Mouse (Mus musculus) C2C12 (cell line): ENCODE data around the gene Serpinb9. TPM values are rescaled to one million over a fixed set of nuclear protein-coding genes. Genes with fewer than 3 reads are reported as not detected.

Experiments used
- H3K27me3 ChIP-seq: one replicate; pipeline ENCODE4 v1.6.1; 2011; ENCODE audit not compliant: control insufficient read depth, insufficient read depth, insufficient read length
- H3K36me3 ChIP-seq: one replicate; pipeline ENCODE4 v1.6.1; 2011; ENCODE audit not compliant: control insufficient read depth, insufficient read depth
- H3K4me3 ChIP-seq: one replicate; pipeline ENCODE4 v1.5.1; 2011; ENCODE audit warnings: mild to moderate bottlenecking, control low read depth; ENCODE audit not compliant: poor library complexity, insufficient read depth, severe bottlenecking
- H3K79me2 ChIP-seq: one replicate; pipeline ENCODE4 v1.6.1; 2011; ENCODE audit not compliant: control insufficient read depth, insufficient read depth
- H3K79me3 ChIP-seq: one replicate; pipeline ENCODE4 v1.6.1; 2011; ENCODE audit warnings: low read depth, control low read depth
- H3ac ChIP-seq: one replicate; pipeline ENCODE3; 2011; ENCODE audit warnings: low read depth; ENCODE audit not compliant: control insufficient read depth, insufficient read length
- CEBPB ChIP-seq: IDR thresholded peaks from one replicate; pipeline ENCODE4 v1.6.1; 2011; ENCODE audit warnings: low read depth, mild to moderate bottlenecking, control low read depth, moderate library complexity
- CTCF ChIP-seq: IDR thresholded peaks from one replicate; pipeline ENCODE4 v1.5.1; 2011; ENCODE audit not compliant: control insufficient read depth, insufficient read depth, insufficient read length
- FOSL1 ChIP-seq: IDR thresholded peaks from one replicate; pipeline ENCODE4 v1.8.0; 2011; ENCODE audit warnings: mild to moderate bottlenecking, low read length; ENCODE audit not compliant: poor library complexity, insufficient read depth, severe bottlenecking
- MAX ChIP-seq: IDR thresholded peaks from one replicate; pipeline ENCODE4 v1.6.1; 2011; ENCODE audit warnings: mild to moderate bottlenecking, control low read depth
- MYOD1 ChIP-seq: IDR thresholded peaks from one replicate; pipeline ENCODE4 v1.6.1; 2011; ENCODE audit warnings: low read depth; ENCODE audit not compliant: control insufficient read depth, insufficient read length
- MYOG ChIP-seq: IDR thresholded peaks from one replicate; pipeline ENCODE4 v1.6.1; 2011; ENCODE audit not compliant: control insufficient read depth, insufficient read length; ENCODE audit errors: extremely low read depth
- USF1 ChIP-seq: IDR thresholded peaks from one replicate; pipeline ENCODE4 v1.6.1; 2011; ENCODE audit warnings: low read depth, mild to moderate bottlenecking, control low read depth, moderate library complexity
- polyA plus RNA-seq: library from polyadenylated mRNA; unstranded; fragments of >200 nt; fragmentation: generic; extraction: Trizol; gene quantifications from one replicate; pipeline ENCODE4 v1.2.1, GENCODE M21; 2012; ENCODE audit warnings: missing spikeins

The Serpinb9 gene
- polyA plus RNA-seq, 1 experiment = 4.0 TPM

GRCm38 (mm10) chr13:33005501-33006075, 2.5 kb downstream of the Serpinb9 start:
- Histone ChIP-seq H3K79me3 (no peaks in the 10 kb centered on the region), H3ac (no peak overlapping the region), H3K27me3 (no peaks in the 10 kb centered on the region), H3K79me2 (no peaks in the 10 kb centered on the region), H3K36me3 (peaks cover 8% of the 10 kb centered on the region), H3K4me3 (no peak overlapping the region)
- TF ChIP-seq MYOD1 (no peak), USF1 (no peak)

- Histone ChIP-seq H3K27me3 (no peaks in the 10 kb centered on the region), H3K79me2 (no peaks in the 10 kb centered on the region), H3ac (no peak overlapping the region), H3K79me3 (no peaks in the 10 kb centered on the region), H3K36me3 (peaks cover 14% of the 10 kb centered on the region), H3K4me3 (no peak overlapping the region)
- TF ChIP-seq MAX = no peak
- TF ChIP-seq USF1 = no peak
- no peak for TF ChIP-seq CTCF
- TF ChIP-seq CEBPB = no peak
- TF ChIP-seq FOSL1 = no peak
- TF ChIP-seq MYOD1 = no peak
- no peak for TF ChIP-seq MYOG
Observed at GRCm38 (mm10) chr13:33006555-33006954, 3.5 kb downstream of the Serpinb9 start.

DNA sequence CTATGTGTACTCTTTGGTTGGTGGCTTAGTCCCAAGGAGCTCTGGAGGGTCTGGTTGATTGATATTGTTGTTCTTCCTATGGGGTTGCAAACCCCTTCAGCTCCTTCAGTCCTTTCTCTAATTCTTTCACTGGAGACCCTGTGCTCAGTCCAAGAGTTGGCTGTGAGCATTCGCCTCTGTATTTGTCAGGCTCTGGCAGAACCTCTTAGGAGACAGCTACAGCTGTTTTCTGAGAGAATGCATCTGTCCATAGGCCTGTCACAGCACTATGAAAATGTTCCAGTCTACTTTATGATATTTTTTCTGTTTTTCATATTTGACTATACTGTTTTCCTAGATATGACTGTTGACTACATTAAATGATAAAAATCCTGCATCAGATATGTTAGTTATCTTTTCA, 9.3 kb downstream of the Serpinb9 start:
- no peaks in the 10 kb centered on the region for H3K27me3 ChIP-seq
- H3ac ChIP-seq = no peak overlapping the region
- TF ChIP-seq CEBPB (no peak), CTCF (no peak), MYOG (no peak), MYOD1 (no peak), FOSL1 (no peak), MAX (no peak), USF1 (no peak)

DNA sequence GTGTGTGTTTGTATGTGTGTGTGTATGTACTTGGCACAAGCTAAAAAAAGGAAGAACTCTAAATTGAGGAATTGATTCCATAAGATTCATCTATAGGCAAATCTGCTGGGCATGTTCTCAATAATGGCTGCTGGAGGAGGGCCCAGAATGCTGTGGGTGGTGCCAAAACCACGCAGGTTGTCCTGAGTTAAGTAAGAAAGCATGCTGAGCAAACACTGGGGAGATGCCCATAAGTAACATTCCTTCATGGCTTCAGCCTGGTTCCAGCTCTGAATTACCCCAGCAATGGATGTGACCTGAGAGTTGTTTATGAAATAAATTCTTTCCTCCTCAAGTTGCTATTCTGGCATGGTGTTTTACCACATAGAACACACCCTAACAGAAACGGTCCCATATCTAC, 10.2 kb downstream of the Serpinb9 start:
- Histone ChIP-seq H3K27me3 (no peaks in the 10 kb centered on the region), H3K79me3 (no peaks in the 10 kb centered on the region)
- TF ChIP-seq CEBPB = no peak
- TF ChIP-seq FOSL1 = no peak
- no peak for TF ChIP-seq MYOD1
- no peak for TF ChIP-seq CTCF
- TF ChIP-seq USF1 = no peak
- no peak for TF ChIP-seq MAX
- TF ChIP-seq MYOG = no peak

More for the DNA sequence above, 9.3 kb downstream of the Serpinb9 start:
- H3K36me3 ChIP-seq = peaks cover 25% of the 10 kb centered on the region
- no peaks in the 10 kb centered on the region for H3K79me2 ChIP-seq
- H3K4me3 ChIP-seq = no peak overlapping the region
- no peaks in the 10 kb centered on the region for H3K79me3 ChIP-seq

GRCm38 (mm10) chr13:33022371-33022770, 19.3 kb downstream of the Serpinb9 start:
- no peaks in the 10 kb centered on the region for H3K27me3 ChIP-seq

More for the DNA sequence above, 10.2 kb downstream of the Serpinb9 start:
- Histone ChIP-seq H3K36me3 (peaks cover 25% of the 10 kb centered on the region), H3K79me2 (no peaks in the 10 kb centered on the region), H3ac (no peak overlapping the region), H3K4me3 (no peak overlapping the region)

GRCm38 (mm10) chr13:33026427-33027057, 23.5 kb downstream of the Serpinb9 start:
- H3K27me3 ChIP-seq = no peaks in the 10 kb centered on the region
- no peaks in the 10 kb centered on the region for H3K79me3 ChIP-seq
- no peaks in the 10 kb centered on the region for H3K79me2 ChIP-seq
- no peaks in the 10 kb centered on the region for H3K36me3 ChIP-seq
- no peak for TF ChIP-seq CEBPB
- TF ChIP-seq CTCF = no peak
- TF ChIP-seq MYOD1 = no peak
- TF ChIP-seq FOSL1 = no peak
- no peak for TF ChIP-seq MAX
- TF ChIP-seq MYOG = no peak
- no peak for TF ChIP-seq USF1
- H3K4me3 ChIP-seq = no peak overlapping the region
- no peak overlapping the region for H3ac ChIP-seq

More at GRCm38 (mm10) chr13:33022371-33022770, 19.3 kb downstream of the Serpinb9 start:
- no peaks in the 10 kb centered on the region for H3K79me3 ChIP-seq
- no peak overlapping the region for H3K4me3 ChIP-seq
- H3K79me2 ChIP-seq = no peaks in the 10 kb centered on the region
- no peak overlapping the region for H3ac ChIP-seq
- H3K36me3 ChIP-seq = no peaks in the 10 kb centered on the region
- TF ChIP-seq CEBPB (no peak), MAX (no peak), CTCF (no peak), USF1 (no peak), MYOD1 (no peak), MYOG (no peak), FOSL1 (no peak)
